Mouse (Mus musculus) B cell, adult (primary cell): ENCODE data around the gene Calhm1. TPM values are rescaled to one million over a fixed set of nuclear protein-coding genes. Genes with fewer than 3 reads are reported as not detected.

ENCODE experiments used
- total RNA-seq: library from RNA; stranded (reverse); gene quantifications from 4 replicates; pipeline ENCODE4 v1.2.4, GENCODE M21; 2023; ENCODE audit not compliant: inconsistent age

Gene Calhm1
- total RNA-seq = 0.45 TPM in 1 of 4 replicates, not detected in the others

GRCm38 (mm10) chr19:47144154-47144553 is at the start of gene Calhm1:
Gene Calhm1 (minus strand): TSS chr19:47144254.

DNA sequence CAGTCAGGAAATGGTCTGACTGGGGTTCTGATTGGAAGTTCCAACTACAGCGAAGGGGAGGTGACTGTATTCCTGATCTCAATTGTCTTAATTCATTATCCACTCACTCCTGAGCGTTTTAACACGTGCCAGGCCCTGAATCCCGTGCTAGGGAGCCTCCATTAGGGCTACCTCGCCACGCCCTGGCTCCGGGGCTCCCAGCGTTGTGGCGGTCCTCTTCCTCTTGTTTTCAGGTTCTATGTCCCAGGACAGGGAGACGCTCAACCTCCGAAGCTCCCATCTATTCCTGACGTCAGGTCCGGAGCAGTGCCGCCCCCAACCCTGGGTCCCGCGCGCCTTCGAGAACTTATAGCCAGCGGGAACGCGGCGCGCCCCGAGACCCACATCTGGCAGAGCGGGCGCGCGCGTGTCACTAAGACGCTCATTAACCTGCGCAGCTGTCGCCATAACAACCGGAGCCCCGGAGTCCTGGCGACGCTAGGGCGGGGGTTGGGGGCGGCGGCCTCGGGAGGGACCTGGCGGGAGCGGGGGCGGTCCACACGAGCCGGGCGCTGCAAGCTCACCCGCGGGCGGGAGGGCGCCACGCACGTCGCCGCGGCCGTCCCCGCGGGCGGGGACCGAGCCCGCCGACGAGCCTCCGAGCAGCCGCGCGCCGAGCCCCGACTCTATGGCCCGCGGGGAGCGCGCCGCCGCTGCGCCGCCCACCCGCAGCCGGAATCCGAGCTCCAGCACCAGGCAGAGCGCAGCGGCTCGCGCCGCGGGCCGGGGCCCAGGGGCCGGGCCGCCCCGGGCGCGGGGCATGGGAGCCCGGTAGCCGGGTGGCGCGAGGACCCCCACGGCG is 34.6 kb upstream of the Calhm1 start, which contains the start of gene Neurl1a:
Gene Neurl1a, plus strand, starts transcription at position 390 of the 841 bp plus-strand sequence.

DNA sequence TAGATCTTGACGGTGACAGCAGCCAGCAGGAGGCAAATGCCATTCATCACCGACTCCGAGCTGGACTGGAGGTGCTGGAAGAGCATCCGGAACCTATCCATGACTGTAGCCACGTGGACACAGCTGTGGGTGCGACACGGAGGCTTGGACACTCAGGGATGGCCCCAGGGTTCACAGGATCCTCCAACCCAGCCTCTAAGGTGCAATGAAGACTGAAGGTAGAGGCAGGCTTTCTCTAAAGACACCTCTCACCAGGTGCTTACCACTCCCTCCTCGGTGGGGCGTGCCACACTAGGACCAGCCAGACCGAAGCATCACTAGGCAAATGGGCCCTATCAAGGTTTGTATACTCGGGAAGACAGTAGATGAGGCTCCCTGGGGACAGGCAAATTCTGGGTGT is 13.6 kb upstream of the Calhm1 start, which contains the start of gene Calhm3:
Gene Calhm3, minus strand, starts transcription at position 101 of the 400 bp plus-strand sequence.

GRCm38 (mm10) chr19:47137771-47138421 is 6.2 kb downstream of the Calhm1 start, which contains the start of gene Calhm2:
Gene Calhm2 (minus strand): TSS chr19:47138294.

Other genes starting within 250 kb of the Calhm1 start
- gene Ina, start 129.6 kb downstream of the Calhm1 start, total RNA-seq = not detected in 4 replicates
- 73.6 to 97.4 TPM (median 91.6 TPM) in 4 replicates for gene Nt5c2, start 129.1 kb downstream of the Calhm1 start, total RNA-seq
- 18.7 to 21.1 TPM (median 20.3 TPM) in 4 replicates for gene Pcgf6, start 93.3 kb downstream of the Calhm1 start, total RNA-seq
- 11.6 to 14.8 TPM (median 12.3 TPM) in 4 replicates for gene Taf5, start 76.5 kb downstream of the Calhm1 start, total RNA-seq
- 173 to 227 TPM (median 200 TPM) in 4 replicates for gene Usmg5, start 53.6 kb downstream of the Calhm1 start, total RNA-seq
- 46.5 to 50.8 TPM (median 47.7 TPM) in 4 replicates for gene Pdcd11, start 53.5 kb downstream of the Calhm1 start, total RNA-seq
- gene Calhm2, start 6.0 kb downstream of the Calhm1 start, total RNA-seq = 47.0 to 51.4 TPM (median 49.1 TPM) in 4 replicates
- not detected in 4 replicates for gene Calhm3, start 13.5 kb upstream of the Calhm1 start, total RNA-seq
- not detected in 4 replicates for gene Neurl1a, start 34.6 kb upstream of the Calhm1 start, total RNA-seq